Mouse (Mus musculus) right cerebral cortex, adult 18-20 months (tissue): Measurements from ENCODE around the gene Cdk11b.

Source experiments
- DNase-seq: peaks from one replicate; pipeline ENCODE4 v3.0.0; 2022; ENCODE audit warnings: mixed read lengths

Cdk11b gene

GRCm38 (mm10) chr4:155624338-155625291 is at the start of gene Cdk11b:
Gene Cdk11b, plus strand, starts transcription at chr4:155624854.
- DNase-seq: peak; percentile 98

GRCm38 (mm10) chr4:155574931-155575330 is 49.7 kb upstream of the Cdk11b start:
- DNase-seq: no peak

GRCm38 (mm10) chr4:155575521-155575920 is 49.1 kb upstream of the Cdk11b start:
- no peak for DNase-seq

- DNase-seq: no peak
Observed at GRCm38 (mm10) chr4:155577132-155577531, 47.5 kb upstream of the Cdk11b start.

DNA sequence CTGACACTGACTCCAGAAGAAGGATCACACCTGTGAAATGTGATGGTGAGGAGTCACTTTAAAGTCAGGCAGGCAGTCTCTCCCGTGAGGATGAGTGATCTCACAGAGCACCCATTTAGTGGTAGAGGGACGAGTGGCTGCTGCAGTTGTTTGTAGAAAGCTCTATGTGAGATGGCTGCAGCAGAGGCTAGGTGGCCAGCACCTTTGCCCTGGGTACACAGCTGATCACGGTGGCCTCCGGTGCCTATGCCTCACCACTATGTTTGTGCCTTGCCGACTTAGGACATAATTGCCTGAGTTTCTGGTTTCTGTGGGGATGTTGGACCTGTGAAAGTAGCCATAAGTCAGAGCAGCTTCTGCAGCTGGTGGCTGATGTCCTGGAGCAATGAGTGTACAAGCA is 46.9 kb upstream of the Cdk11b start:
- DNase-seq: no peak

- no peak for DNase-seq
Observed at GRCm38 (mm10) chr4:155578336-155579125, 46.1 kb upstream of the Cdk11b start.

GRCm38 (mm10) chr4:155580420-155580819 is 44.2 kb upstream of the Cdk11b start:
- peak; percentile 41 for DNase-seq

DNA sequence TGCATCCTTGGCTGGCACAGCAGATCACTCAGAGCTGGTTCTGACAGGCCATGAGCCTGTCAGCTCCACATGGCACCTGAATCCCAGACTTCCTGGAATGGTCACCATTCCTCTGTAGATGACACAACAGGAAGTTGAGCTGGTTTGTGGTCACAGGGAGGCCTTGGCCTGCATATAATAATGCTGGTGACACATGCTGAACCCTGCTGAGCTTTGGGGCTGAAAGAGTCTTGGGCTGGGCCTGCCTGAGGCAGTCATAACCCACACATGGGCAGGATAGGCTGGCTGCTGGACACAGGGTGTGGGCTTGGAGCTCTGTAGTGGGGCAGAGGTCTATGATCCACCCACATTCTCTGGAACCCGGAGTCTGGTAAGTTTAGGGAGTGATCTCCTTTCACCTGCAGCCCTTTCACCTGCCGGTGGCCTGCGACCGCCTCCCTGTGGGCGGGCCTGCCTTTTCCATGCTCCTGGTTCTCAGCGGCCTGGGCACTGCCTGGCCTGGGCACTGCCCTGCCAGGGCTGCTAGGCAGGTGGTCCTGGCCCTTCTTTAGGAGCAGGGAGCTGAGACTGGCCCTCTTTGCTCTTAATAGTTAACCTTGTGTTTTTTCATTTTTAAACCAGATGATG is 42.3 kb upstream of the Cdk11b start:
- no peak for DNase-seq

GRCm38 (mm10) chr4:155589356-155589755 is 35.3 kb upstream of the Cdk11b start:
- no peak for DNase-seq

DNA sequence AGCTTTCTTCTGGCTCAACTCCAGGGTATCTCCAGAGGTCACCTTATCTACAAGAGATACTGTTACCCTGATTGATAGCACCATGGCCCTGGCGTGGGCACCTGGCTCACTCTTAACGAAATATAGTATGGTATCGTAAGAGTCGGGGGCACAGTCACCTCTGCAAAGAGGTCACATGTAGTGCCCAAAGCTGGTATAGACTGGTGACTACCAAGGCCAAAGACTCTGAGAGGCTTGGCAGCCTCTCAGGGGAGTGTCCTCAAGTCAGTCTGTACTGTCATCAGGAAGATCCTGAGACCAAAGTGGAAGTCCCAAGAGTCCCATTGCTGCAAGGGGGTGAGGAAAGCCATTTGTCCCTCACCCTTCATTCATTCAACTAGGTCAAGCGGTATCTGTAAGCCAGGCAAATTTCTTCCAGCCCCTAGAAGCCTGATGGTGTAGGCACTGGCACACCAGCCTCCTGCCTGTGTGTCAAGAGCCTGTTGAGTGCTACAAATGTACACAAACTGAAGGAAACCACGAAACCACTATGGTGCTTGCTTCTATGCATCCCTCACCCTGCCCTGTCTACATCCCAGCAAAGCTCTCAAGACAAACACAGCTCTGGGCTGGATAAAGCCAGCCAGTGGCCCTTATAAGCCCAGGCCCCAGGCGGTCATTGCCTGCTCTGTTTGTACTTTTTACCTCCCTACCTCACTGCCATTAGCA is 33.5 kb upstream of the Cdk11b start:
- DNase-seq: no peak

- DNase-seq: no peak
Observed at GRCm38 (mm10) chr4:155593780-155594179, 30.9 kb upstream of the Cdk11b start.

GRCm38 (mm10) chr4:155595777-155596176 is 28.9 kb upstream of the Cdk11b start:
- DNase-seq: no peak

DNA sequence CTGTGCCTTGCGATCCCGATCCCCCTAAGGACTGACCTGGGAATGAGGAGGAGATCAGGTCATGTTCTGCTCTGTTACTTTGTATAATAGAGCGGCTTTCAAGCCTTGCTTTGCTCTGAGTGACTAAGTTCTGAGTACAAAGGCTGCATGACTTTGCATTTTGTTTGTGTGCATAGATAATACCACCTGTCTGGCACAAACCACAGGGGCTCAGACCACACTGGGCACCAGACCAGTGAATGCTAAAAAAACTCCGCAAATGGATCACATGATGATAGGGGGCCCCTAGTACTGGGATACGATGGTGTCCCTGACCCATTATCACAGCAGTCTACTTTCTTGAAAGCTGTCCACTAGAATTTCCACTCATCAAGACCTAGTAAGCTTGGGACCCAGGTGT is 28.0 kb upstream of the Cdk11b start:
- no peak for DNase-seq

- DNase-seq: no peak
Observed at GRCm38 (mm10) chr4:155598536-155598935, 26.1 kb upstream of the Cdk11b start.

DNA sequence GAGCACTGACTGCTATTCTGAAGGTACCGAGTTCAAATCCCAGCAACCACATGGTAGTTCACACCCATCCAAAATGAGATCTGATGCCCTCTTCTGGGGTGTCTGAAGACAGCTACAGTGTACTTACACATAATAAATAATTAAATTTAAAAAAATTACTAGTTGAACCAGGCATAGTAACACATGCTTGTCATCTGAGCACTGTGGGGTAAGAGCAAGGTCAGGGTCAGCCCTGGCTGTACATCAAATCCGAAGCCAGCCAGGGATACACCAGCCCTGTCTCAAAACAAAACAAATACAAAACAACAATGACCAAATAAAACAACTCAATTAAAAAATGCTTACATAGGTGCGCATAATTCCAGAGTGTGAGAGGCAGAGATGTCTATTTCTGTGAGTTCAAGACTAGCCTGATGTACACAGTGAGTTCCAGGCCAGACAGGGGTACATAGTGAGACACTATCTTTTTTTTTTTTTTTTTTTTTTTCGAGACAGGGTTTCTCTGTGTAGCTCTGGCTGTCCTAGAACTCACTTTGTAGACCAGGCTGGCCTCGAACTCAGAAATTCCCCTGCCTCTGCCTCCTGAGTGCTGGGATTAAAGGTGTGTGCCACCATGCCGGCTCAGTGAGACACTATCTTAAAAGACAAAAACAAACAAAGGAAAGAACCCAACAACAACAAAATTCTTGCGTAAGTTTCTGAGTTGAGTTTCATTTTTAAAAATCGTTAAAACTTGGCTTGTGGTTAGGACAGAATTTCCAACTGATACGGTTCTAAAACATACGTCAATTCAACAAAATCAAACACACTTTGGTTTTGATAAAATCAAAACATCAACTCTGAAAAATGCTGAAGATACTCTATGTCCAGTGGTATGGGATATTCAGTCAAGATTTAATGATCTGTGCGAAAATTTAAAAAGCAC is 24.5 kb upstream of the Cdk11b start:
- DNase-seq: no peak

DNA sequence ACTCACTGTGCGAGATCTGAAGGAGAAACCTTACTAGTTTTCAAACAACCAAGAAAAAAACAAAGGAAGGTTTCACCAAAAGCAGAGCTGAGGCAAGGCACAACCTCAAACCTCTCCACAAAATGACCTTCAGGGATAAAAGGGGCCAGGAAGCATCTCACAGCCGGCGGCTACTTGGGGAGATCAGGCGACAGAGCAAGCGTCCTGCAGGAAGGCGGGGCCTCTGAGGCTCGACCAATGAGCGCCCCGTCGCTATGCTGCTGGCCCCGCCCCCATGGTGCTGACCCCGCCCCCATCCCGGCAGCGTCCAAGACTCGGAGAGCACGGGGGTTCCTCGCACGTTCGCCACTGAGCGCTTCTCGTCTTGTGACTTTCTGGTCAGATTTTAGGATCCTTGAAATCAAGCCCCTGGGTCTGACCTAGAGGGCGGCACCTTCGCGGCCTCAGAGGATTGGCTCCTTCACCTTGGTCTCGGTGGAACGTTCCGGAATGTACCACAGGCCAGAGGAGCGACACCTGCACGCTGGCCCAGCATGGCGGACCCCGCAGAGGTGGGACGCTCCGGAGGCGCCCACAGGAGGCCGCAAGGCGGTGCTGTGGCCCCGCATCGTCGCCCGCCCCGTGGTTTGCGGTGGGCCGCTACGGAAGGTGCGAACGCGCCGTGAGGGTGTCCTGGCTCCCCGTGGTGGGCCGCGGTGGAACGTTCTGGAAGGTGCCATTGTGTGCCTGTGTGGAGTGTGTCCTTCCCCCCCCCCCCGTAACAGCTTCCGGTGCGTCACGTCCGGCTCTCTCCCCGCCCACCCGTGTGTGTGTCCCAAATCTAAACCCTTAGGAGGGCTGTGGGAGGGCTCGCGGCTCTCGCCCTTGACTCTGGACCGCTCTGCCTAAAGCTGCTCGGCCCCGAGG is 23.3 kb upstream of the Cdk11b start, which contains the start of gene Slc35e2:
TSS of gene Slc35e2 (plus strand) at position 326 of the 906 bp plus-strand sequence.
- DNase-seq: peak; percentile 92

GRCm38 (mm10) chr4:155601997-155602456 is 22.6 kb upstream of the Cdk11b start:
- no peak for DNase-seq

GRCm38 (mm10) chr4:155602753-155603152 is 21.9 kb upstream of the Cdk11b start:
- DNase-seq: no peak

DNA sequence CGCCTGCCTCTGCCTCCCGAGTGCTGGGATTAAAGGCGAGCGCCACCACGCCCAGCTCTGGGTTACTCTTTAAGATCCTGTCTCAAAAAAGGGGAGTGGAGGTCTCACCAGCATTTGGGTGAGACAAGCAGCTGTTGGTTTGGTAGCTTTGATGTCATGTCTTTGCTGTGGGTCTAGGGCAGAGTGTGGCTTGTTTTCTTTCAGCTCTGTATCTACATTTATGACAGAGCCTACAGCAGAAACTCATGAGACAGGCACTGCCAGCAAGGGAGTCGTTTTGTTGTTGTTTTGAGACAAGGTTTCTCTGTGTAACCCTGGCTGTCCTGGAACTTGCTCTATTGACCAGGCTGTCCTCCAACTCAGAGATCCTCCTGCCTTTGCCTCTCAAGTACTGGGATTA is 20.9 kb upstream of the Cdk11b start:
- no peak for DNase-seq

GRCm38 (mm10) chr4:155605132-155605531 is 19.5 kb upstream of the Cdk11b start:
- no peak for DNase-seq
